Mouse (Mus musculus) ES-E14 (cell line): ENCODE data around the gene Cryba4.

ENCODE experiments used
- CHD2 ChIP-seq: IDR thresholded peaks from 2 replicates; pipeline ENCODE4 v1.6.1; 2014; ENCODE audit warnings: mild to moderate bottlenecking, low read depth, low read length, inconsistent platforms
- HCFC1 ChIP-seq: IDR thresholded peaks from 2 replicates; pipeline ENCODE4 v1.6.1; 2012; ENCODE audit warnings: low read length, inconsistent platforms, borderline replicate concordance; ENCODE audit not compliant: insufficient read depth
- MAFK ChIP-seq: IDR thresholded peaks from 2 replicates; pipeline ENCODE4 v1.6.1; 2014; ENCODE audit warnings: mild to moderate bottlenecking, low read depth, low read length, inconsistent platforms; ENCODE audit not compliant: insufficient read depth
- ZC3H11A ChIP-seq: IDR thresholded peaks from 2 replicates; pipeline ENCODE4 v1.6.1; 2012; ENCODE audit warnings: low read depth, mild to moderate bottlenecking, inconsistent platforms, low read length, borderline replicate concordance

GRCm38 (mm10) chr5:112228240-112229076 is 23.9 kb downstream of the Cryba4 start:
- no peak for TF ChIP-seq HCFC1
- TF ChIP-seq ZC3H11A, result no peak
- no peak for TF ChIP-seq MAFK
- no peak for TF ChIP-seq CHD2
